Mouse (Mus musculus): ENCODE measurements around the gene Ppm1j.
"Not testable (repeated sequence)": the region's sequence is repeated elsewhere in the genome, so short reads cannot be mapped to it uniquely, and the experiment has no call there.

Ppm1j gene

GRCm38 (mm10) chr3:104780561-104781420 is at the start of gene Ppm1j:
TSS of gene Ppm1j (plus strand) at chr3:104781056.
- no peak for DNase-seq (ENCODE audit: low spot score in 2 of 2)

GRCm38 (mm10) chr3:104732907-104733306 is 47.9 kb upstream of the Ppm1j start:
- no peak for DNase-seq (ENCODE audit: low spot score in 2 of 2)

- DNase-seq (ENCODE audit: low spot score in 2 of 2), result no peak
These were observed 46.2 kb upstream of the Ppm1j start for GRCm38 (mm10) chr3:104734654-104735053.

GRCm38 (mm10) chr3:104741954-104742353 is 38.9 kb upstream of the Ppm1j start:
- DNase-seq (ENCODE audit: low spot score in 2 of 2), result no peak

GRCm38 (mm10) chr3:104743161-104743560 is 37.7 kb upstream of the Ppm1j start:
- DNase-seq (ENCODE audit: low spot score in 2 of 2), result no peak

GRCm38 (mm10) chr3:104743864-104744263 is 37.0 kb upstream of the Ppm1j start:
- DNase-seq (ENCODE audit: low spot score in 2 of 2), result no peak

- not testable (repeated sequence) for DNase-seq (ENCODE audit: low spot score in 2 of 2)
These were observed 28.0 kb upstream of the Ppm1j start for GRCm38 (mm10) chr3:104752845-104753244.

- DNase-seq (ENCODE audit: low spot score in 2 of 2), result peak; percentile 23 to 63
These were observed 22.4 kb upstream of the Ppm1j start for GRCm38 (mm10) chr3:104758406-104758805.

GRCm38 (mm10) chr3:104758869-104759268 is 22.0 kb upstream of the Ppm1j start:
- DNase-seq (ENCODE audit: low spot score in 2 of 2), result no peak

GRCm38 (mm10) chr3:104762103-104762863 is 18.6 kb upstream of the Ppm1j start:
- not testable (repeated sequence) for DNase-seq (ENCODE audit: low spot score in 2 of 2)

GRCm38 (mm10) chr3:104765021-104765420 is 15.8 kb upstream of the Ppm1j start:
- no peak for DNase-seq (ENCODE audit: low spot score in 2 of 2)

- DNase-seq (ENCODE audit: low spot score in 2 of 2), result no peak
These were observed 13.7 kb upstream of the Ppm1j start for GRCm38 (mm10) chr3:104767141-104767540.

- no peak for DNase-seq (ENCODE audit: low spot score in 2 of 2)
These were observed 13.1 kb upstream of the Ppm1j start for GRCm38 (mm10) chr3:104767716-104768115.

GRCm38 (mm10) chr3:104769135-104769534 is 11.7 kb upstream of the Ppm1j start:
- no peak for DNase-seq (ENCODE audit: low spot score in 2 of 2)

GRCm38 (mm10) chr3:104770035-104770434 is 10.8 kb upstream of the Ppm1j start:
- DNase-seq (ENCODE audit: low spot score in 2 of 2), result no peak

GRCm38 (mm10) chr3:104770918-104771317 is 9.9 kb upstream of the Ppm1j start:
- DNase-seq (ENCODE audit: low spot score in 2 of 2), result no peak

GRCm38 (mm10) chr3:104771460-104771859 is 9.4 kb upstream of the Ppm1j start:
- DNase-seq (ENCODE audit: low spot score in 2 of 2), result no peak

GRCm38 (mm10) chr3:104773301-104773700 is 7.6 kb upstream of the Ppm1j start:
- DNase-seq (ENCODE audit: low spot score in 2 of 2), result no peak

GRCm38 (mm10) chr3:104777342-104777741 is 3.5 kb upstream of the Ppm1j start:
- no peak for DNase-seq (ENCODE audit: low spot score in 2 of 2)

GRCm38 (mm10) chr3:104779949-104780348 is 907 bp upstream of the Ppm1j start:
- DNase-seq (ENCODE audit: low spot score in 2 of 2), result no peak

- DNase-seq (ENCODE audit: low spot score in 2 of 2), result no peak
These were observed 631 bp downstream of the Ppm1j start, which contains the start of gene Fam19a3 for GRCm38 (mm10) chr3:104781471-104781903. TSS of gene Fam19a3 (minus strand) at chr3:104781840.

GRCm38 (mm10) chr3:104782061-104782681 is 1.3 kb downstream of the Ppm1j start:
- DNase-seq (ENCODE audit: low spot score in 2 of 2), result no peak
